Mouse (Mus musculus) T-helper 2 cell (primary cell): ENCODE measurements around the gene Eif4e3.

Experiments used
- in situ Hi-C: fragments of 300-600 bp; cut with MboI, MseI; formaldehyde crosslinking; loops from one replicate; pipeline ENCODE4 v1.15.1; 2025; ENCODE audit warnings: high pct_unique_total_duplicates

Gene Eif4e3

GRCm38 (mm10) chr6:99666318-99667171, at the start of gene Eif4e3, which contains the start of gene Gm20696:
Gene Eif4e3, minus strand, starts transcription at chr6:99666771.
Gene Gm20696, minus strand, starts transcription at chr6:99666797.
- in situ Hi-C loops: no loop called here

- in situ Hi-C loops: no loop called here
Observed at GRCm38 (mm10) chr6:99715913-99716312, 49.3 kb upstream of the Eif4e3 start.

DNA sequence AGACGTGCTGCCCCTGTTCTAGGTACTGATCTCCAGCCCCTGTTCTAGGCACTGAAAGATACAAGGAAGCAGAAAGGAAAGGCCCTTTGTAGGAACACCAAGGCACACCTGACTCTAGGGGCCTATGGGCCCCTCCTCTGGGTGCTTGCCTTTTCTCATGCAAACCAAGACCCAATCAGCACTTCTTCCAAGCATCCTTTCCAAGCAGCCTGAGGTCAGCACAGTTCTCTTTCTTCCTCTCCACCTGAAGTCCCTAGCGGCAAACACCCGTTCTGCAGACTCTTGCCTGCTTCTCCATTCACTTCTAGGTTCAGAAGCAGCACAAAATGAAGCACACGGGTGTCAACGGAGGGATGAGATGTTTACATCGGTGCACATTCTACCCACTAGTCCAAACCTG, 48.6 kb upstream of the Eif4e3 start:
- in situ Hi-C loops: no loop called here

- in situ Hi-C loops: no loop called here
Observed at GRCm38 (mm10) chr6:99713256-99713655, 46.7 kb upstream of the Eif4e3 start.

DNA sequence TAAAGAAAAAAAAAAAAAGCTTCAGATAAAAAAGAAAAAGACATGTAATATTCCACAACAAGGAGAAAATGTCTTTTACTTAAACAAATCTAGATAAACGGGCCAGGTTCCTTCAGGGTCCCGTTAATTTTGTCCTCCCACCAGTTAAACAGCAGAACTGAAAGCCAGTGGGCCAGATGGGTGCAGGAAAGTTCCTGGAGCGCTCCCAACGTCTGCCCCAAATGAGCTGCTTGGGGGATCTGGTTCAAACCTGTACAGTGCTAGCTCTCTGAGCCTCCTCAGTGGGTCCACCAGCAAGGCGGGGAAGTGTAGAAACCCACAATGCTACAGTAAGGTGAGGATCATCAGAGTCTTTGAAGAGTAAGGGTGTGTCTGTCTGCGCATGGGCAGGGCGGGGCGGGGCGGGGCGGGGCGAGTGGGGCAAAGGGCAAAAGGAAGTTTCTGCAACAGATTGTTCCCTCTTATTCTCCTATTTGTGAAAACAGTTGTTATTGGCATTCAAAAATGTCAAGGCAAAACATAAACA, 45.1 kb upstream of the Eif4e3 start:
- in situ Hi-C loops: no loop called here

DNA sequence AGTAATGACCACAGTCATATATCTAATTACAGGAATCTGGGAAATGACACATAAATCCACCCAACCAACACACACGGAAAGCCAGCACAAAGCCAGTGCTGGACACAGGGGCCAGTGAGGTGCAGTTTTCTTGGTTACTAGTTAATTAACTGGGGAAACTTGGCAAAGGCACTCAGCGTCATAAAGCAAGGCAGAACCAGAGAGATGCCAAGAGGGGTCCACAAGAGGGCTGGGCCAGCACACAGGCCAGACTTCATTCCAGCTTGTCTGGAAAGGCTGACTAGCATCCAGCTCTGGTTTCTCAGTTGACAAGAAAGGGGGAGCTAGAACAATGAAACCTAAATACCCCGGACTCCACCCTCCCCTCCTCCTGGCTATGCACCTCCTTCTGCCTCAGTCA, 33.9 kb upstream of the Eif4e3 start:
- in situ Hi-C loops: no loop called here

DNA sequence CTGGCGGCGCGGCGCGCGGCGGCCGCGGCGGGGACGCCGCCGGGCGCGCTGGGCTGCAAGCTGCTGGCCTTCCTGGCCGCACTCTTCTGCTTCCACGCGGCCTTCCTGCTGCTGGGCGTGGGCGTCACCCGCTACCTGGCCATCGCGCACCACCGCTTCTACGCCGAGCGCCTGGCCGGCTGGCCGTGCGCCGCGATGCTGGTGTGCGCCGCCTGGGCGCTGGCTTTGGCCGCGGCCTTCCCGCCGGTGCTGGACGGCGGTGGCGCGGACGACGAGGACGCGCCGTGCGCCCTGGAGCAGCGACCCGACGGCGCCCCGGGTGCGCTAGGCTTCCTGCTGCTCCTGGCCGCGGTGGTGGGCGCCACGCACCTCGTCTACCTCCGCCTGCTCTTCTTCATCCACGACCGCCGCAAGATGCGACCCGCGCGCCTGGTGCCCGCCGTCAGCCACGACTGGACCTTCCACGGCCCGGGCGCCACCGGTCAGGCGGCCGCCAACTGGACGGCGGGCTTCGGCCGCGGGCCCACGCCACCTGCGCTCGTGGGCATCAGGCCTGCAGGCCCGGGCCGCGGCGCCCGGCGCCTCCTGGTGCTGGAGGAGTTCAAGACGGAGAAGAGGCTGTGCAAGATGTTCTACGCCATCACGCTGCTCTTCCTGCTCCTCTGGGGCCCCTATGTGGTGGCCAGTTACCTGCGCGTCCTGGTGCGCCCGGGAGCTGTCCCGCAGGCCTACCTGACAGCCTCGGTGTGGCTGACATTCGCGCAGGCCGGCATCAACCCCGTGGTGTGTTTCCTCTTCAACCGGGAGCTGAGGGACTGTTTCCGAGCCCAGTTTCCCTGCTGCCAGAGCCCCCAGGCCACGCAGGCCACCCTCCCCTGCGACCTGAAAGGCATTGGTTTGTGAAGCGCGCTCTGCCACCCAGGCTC, 26.6 kb upstream of the Eif4e3 start:
- in situ Hi-C loops: no loop called here

GRCm38 (mm10) chr6:99692206-99692915, 25.8 kb upstream of the Eif4e3 start, which contains the start of gene Gpr27:
Gene Gpr27, plus strand, starts transcription at chr6:99692679.
- in situ Hi-C loops: no loop called here

- in situ Hi-C loops: no loop called here
Observed at GRCm38 (mm10) chr6:99691666-99692205, 25.2 kb upstream of the Eif4e3 start.

- in situ Hi-C loops: no loop called here
Observed at GRCm38 (mm10) chr6:99688513-99688912, 21.9 kb upstream of the Eif4e3 start.

GRCm38 (mm10) chr6:99684899-99685298, 18.3 kb upstream of the Eif4e3 start:
- in situ Hi-C loops: no loop called here

DNA sequence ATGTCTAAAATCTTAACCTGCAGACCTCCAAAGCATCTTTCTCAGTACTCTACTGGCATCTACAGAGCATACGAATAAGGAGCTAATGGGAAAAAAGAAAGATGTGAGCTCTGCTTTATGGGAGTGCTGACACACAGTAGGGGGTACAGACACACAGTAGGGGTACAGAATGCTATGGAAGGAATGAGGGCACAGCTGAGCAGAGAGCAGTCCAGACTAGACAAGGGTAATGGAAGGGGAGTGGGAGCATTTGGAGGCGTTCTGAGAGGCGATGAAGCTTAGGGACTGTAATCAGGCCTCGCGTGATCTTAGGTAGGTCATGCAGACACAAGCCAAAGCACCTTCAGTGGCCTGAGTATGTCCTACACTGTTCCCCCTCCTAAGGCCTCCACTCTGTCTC, 17.4 kb upstream of the Eif4e3 start:
- in situ Hi-C loops: no loop called here

GRCm38 (mm10) chr6:99678108-99678507, 11.5 kb upstream of the Eif4e3 start:
- in situ Hi-C loops: no loop called here

GRCm38 (mm10) chr6:99677325-99677724, 10.8 kb upstream of the Eif4e3 start:
- in situ Hi-C loops: no loop called here

- in situ Hi-C loops: no loop called here
Observed at GRCm38 (mm10) chr6:99674482-99674881, 7.9 kb upstream of the Eif4e3 start.

DNA sequence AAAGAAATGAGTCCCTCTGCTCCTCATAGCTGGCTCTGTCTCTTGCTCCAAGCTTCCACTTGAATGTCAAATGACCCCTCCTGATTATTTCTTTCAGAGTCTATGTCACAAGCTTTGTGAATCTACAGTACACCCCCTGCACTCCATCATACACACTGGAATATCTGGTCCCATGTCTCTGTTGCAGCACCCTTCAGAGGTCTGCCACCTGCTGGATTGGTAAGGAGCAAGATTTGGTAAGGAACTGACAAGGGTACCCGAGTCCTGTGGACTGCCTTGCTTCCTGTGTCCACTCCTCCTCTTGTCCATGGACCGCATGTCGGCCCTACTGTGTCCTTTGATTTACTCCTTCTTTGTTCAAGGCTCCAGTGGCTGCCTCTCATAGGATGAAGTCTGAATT, 5.2 kb upstream of the Eif4e3 start:
- in situ Hi-C loops: no loop called here

DNA sequence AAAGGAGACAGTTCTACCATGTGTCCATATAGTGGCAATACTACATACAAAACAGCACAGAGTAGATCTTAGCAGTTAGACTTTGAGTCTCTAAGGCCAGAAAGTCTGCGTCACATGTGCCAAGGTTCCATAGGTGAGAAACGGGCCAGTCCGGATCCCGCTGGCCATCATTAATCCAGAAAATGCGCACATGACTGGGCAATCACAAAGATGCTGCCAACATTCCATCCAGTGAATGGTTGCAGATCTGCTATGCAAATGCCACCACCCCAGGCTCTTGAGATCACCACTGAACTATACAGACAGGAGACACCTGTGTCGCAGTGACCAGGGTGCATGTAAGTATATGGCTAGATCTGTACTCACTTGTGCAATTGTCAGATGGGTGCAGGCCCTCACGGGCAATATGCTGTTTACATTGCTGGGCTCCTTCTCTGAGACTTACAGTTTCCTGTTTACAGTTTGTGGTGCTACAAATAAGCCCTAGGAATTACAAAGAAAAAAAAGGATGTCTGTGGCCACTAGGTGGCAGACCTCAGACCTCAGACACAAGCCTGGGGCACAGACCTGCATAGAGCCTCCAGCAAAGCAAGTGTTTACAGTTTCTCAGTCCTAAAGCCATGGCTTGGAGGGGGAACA, 4.0 kb upstream of the Eif4e3 start:
- in situ Hi-C loops: no loop called here

DNA sequence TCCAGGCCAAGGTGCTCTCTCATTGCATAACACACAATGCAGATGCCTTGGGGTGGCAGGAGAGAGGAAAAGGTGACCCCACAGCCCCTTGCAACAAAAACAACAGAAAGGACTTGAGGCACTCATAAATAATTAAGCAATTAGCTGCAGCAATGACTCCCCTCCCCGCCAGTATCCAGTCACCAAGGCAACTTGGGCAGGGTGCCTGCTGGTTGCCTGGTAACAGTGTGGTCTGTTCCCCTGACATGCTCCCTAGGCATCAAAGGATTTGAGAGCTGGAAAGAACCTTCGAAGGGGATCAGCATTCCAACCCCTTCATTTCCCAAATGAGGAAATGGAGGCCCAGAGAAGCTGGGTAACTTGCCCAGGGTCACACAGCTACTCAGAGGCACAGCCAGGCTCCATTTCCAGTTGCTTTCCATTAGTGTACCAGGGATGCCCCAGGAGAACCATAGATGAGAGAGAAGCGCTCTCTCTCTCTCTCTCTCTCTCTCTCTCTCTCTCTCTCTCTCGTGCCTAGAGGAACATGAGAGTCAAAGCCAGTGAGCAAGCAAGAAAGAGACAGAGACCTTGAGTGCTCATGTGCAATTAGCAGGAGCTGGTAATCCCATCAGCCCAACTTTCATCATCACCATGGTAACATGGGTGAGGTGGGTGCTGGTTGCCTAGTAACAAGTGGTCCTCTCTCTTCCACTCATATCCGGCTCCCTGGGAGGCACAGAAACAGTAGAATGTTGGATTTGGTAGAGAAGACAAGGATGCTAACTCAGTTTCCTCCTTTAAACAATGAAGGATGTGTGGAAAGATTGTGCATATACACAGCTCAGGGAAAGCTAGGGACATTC, 3.1 kb upstream of the Eif4e3 start:
- in situ Hi-C loops: no loop called here

DNA sequence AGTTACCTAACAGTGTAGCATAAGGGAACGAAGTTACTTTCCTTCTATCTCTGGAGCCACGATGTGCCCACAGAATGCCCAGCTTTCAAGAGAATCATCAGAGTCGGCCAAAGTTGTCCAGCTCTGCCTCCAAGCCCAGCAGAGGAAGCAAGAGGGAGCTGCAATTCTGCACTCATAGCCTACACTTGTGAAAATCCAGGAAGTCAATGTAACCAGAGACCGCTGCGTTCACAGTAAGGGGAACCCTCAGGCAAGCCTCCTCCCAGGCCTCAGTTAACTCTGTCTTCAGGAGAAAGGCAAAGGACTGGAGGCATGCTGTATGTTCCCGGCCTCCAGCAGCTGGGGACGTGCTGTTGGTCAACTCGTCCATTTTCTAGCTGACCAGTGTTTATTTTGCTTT, 719 bp upstream of the Eif4e3 start:
- in situ Hi-C loops: no loop called here
